In genomic region chr6:119108466-119109394, GRCm38 (mm10) we compare ENCODE assay signal across 8 mouse cellular contexts.
DNase-seq lines count a peak whose midpoint lies in the region; ATAC-seq lines count a peak whose summit lies in the region.

No protein-coding gene starts in this region.

- peak overlapping the region; percentile 69 for H3K27ac ChIP-seq in intestine, embryonic 14.5 days (ENCODE audit: low read depth)

- no peaks in the 10 kb centered on the region for H3K9me3 ChIP-seq in intestine, embryonic 14.5 days (ENCODE audit: control insufficient read depth, low read length)
- no peaks in the 10 kb centered on the region for H3K9me3 ChIP-seq in megakaryocyte, embryonic 14.5 days

- peak overlapping the region; percentile 85 for H3K4me2 ChIP-seq in intestine, embryonic 14.5 days (ENCODE audit: low read length)

- H3K9ac ChIP-seq in intestine, embryonic 14.5 days (ENCODE audit: low read length): peak overlapping the region; percentile 60

- ATAC-seq in granulocyte monocyte progenitor cell, adult 5-6 weeks (replicated peaks; ENCODE audit: poor library complexity, severe bottlenecking): peak; percentile 87
- peak; percentile 70 for ATAC-seq in intestine, embryonic 14.5 days (replicated peaks; ENCODE audit: low FRiP score, low TSS enrichment, low read depth)

- under 1% methylated on average over 54 of the region's 93 CpGs for WGBS in intestine, embryonic 14.5 days

- H3K4me3 ChIP-seq in intestine, embryonic 14.5 days (ENCODE audit: low read depth, low read length): peak overlapping the region; percentile 59
- H3K4me3 ChIP-seq in megakaryocyte, embryonic 14.5 days (replicated peaks): peak overlapping the region; percentile 90

- no peaks in the 10 kb centered on the region for H3K4me1 ChIP-seq in intestine, embryonic 14.5 days (replicated peaks; ENCODE audit: control insufficient read depth, insufficient read depth, low read length)
- H3K4me1 ChIP-seq in megakaryocyte, embryonic 14.5 days: peaks cover 30% of the 10 kb centered on the region

- H3K27me3 ChIP-seq in intestine, embryonic 14.5 days (replicated peaks; ENCODE audit: control insufficient read depth, insufficient read depth, low read length): peaks cover 35% of the 10 kb centered on the region
- H3K27me3 ChIP-seq in megakaryocyte, embryonic 14.5 days (replicated peaks): peaks cover 93% of the 10 kb centered on the region

- DNase-seq in layer of hippocampus, adult 11-12 months (ENCODE audit: low spot score): peak; percentile 76
- no peak for DNase-seq in layer of hippocampus, adult 9-10 months (ENCODE audit: low spot score)
- DNase-seq in embryo, embryonic 11.5 days (ENCODE audit: low read depth, low spot score): peak; percentile 67
- DNase-seq in intestine, embryonic 14.5 days (ENCODE audit: low spot score): peak; percentile 87
- DNase-seq in left cerebral cortex, postnatal 14 days (ENCODE audit: low spot score in 2 of 2): peak; percentile 80 to 86
- DNase-seq in right cerebral cortex, postnatal 14 days: peak; percentile 78

- intact Hi-C loops in left cerebral cortex, postnatal 14 days (cut with DNase I): loop anchor here (5.0 to 10.0 kb wide), 3 partner anchors 69 to 334 kb away; partner anchors contain the start of gene Dcp1b

- no peaks in the 10 kb centered on the region for H3K36me3 ChIP-seq in intestine, embryonic 14.5 days (ENCODE audit: control insufficient read depth, insufficient read depth, low read length)
- H3K36me3 ChIP-seq in megakaryocyte, embryonic 14.5 days (replicated peaks; ENCODE audit: low read length): no peaks in the 10 kb centered on the region
